Mouse (Mus musculus): ENCODE data around the gene Lhpp. TPM values are rescaled to one million over a fixed set of nuclear protein-coding genes. Genes with fewer than 3 reads are reported as not detected.

The Lhpp gene
- polyA plus RNA-seq, 1 experiment from 2014 or later, result 15.9 TPM

DNA sequence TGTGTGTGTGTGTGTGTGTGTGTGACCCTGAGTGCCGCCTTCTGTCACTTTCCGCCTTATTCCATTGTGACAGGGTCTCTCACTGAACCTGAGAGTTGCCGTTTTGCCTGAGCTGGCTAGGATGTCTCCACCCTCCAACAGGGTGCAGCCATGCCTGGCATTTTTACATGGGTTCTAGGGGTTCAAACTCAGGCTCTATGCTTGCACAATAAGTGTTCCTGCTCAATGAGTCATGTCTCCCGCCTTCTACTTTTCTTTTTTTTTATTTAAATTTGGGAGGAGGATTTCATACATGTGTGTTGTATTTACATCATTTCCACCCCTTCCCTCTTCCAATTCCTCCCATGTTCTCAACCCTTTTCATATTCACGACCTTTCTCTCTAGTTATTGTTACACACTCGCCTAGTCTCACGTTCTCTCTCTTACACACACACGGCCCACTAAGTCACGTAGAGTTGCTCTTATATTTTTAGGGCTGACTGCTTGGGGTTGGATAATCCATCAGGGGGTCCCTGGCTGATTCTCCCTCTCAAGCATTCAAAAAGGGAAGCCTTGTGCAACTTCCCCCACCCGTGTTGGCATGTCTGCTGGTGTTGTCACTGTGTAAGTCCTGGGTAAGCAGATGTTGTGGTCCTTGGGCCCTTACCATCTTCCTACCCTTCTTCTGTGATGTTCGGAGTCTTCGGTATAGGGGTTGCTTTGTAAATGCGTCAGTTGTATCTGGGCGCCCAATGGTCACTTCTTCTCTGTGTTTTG, 80.5 kb downstream of the Lhpp start:
- 79% methylated on average over 14 of the region's 14 CpGs for WGBS

GRCm38 (mm10) chr7:132692719-132693118, 82.3 kb downstream of the Lhpp start:
- no peak overlapping the region for H3K4me2 ChIP-seq (ENCODE audit: low read depth, low read length)
- no peak for ATAC-seq (ENCODE audit: low read depth)
- WGBS, result 72% methylated on average over 9 of the region's 9 CpGs
- H3K9ac ChIP-seq (ENCODE audit: low read length), result no peak overlapping the region
- no peaks in the 10 kb centered on the region for H3K36me3 ChIP-seq (ENCODE audit: control insufficient read depth, insufficient read depth, low read length)
- no peak overlapping the region for H3K27ac ChIP-seq (ENCODE audit: low read length)
- H3K27me3 ChIP-seq (ENCODE audit: control insufficient read depth, insufficient read depth, low read depth, low read length), result no peaks in the 10 kb centered on the region
- peaks cover 25% of the 10 kb centered on the region for H3K4me1 ChIP-seq (replicated peaks; ENCODE audit: control insufficient read depth, insufficient read depth, low read length)
- H3K9me3 ChIP-seq (ENCODE audit: control insufficient read depth, low read length), result 0 out of 2 replicates have a peak, but pooled peaks cover 2% of the 10 kb centered on the region
- no peak overlapping the region for H3K4me3 ChIP-seq (ENCODE audit: low read length)

More for the DNA sequence above, 80.5 kb downstream of the Lhpp start:
- Histone ChIP-seq H3K9ac (ENCODE audit: low read length) (no peak overlapping the region), H3K27me3 (ENCODE audit: control insufficient read depth, insufficient read depth, low read depth, low read length) (no peaks in the 10 kb centered on the region), H3K9me3 (ENCODE audit: control insufficient read depth, low read length) (0 out of 2 replicates have a peak, but pooled peaks cover 2% of the 10 kb centered on the region), H3K4me2 (ENCODE audit: low read depth, low read length) (no peak overlapping the region), H3K4me1 (replicated peaks; ENCODE audit: control insufficient read depth, insufficient read depth, low read length) (peaks cover 30% of the 10 kb centered on the region), H3K27ac (ENCODE audit: low read length) (no peak overlapping the region), H3K36me3 (ENCODE audit: control insufficient read depth, insufficient read depth, low read length) (no peaks in the 10 kb centered on the region), H3K4me3 (ENCODE audit: low read length) (no peak overlapping the region)
- ATAC-seq (ENCODE audit: low read depth), result no peak

DNA sequence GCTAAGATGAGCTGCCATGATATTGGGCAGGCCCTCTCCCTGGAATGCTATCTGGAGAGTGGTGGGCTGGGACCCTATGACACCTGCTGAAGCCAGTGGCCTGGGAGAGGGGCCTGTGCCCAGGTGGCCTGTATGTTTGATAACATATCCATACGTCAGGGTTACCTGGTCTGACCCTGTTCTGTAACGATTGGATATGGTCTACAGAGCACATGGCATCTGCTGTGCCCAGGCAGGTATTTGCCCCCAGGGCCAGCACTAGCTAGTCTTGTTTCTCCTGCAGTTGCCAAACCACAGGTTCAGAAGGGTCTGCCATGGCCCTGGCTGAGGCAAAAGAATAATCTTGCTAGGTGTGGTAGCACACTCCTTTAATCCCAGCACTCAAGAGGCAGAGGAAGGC, 83.1 kb downstream of the Lhpp start:
- Histone ChIP-seq H3K4me3 (ENCODE audit: low read length) (no peak overlapping the region), H3K4me2 (ENCODE audit: low read depth, low read length) (no peak overlapping the region), H3K27me3 (ENCODE audit: control insufficient read depth, insufficient read depth, low read depth, low read length) (no peaks in the 10 kb centered on the region), H3K36me3 (ENCODE audit: control insufficient read depth, insufficient read depth, low read length) (no peaks in the 10 kb centered on the region), H3K9me3 (ENCODE audit: control insufficient read depth, low read length) (0 out of 2 replicates have a peak, but pooled peaks cover 2% of the 10 kb centered on the region), H3K27ac (ENCODE audit: low read length) (no peak overlapping the region), H3K9ac (ENCODE audit: low read length) (no peak overlapping the region), H3K4me1 (replicated peaks; ENCODE audit: control insufficient read depth, insufficient read depth, low read length) (peaks cover 16% of the 10 kb centered on the region)
- ATAC-seq (ENCODE audit: low read depth), result no peak
- 89% methylated on average over 2 of the region's 2 CpGs for WGBS

DNA sequence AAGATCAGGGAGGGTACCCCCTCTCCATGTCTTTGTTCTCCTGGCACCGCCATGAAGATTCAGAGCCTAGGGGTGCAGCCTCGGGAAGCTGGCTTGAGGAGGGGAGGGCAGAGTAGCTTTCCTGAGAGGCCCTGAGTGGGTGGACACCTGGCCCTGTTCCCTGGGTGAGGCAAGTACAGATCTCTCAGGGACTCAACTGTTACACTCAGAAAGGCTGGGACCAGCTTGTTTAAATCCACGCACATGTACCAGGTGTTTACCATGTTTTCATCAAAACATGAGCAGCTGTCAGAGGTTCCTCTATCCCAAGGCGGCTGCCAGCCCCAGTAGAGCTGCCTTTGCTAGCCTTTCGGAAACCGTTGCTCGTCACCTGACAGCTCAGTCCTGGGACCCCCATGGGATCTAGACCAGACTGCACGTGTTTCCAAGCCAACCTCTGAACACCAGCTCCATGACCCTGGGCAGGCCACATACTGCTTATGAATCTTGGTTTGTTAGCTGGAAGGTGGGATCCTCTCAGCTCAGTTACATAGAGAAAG, 86.9 kb downstream of the Lhpp start:
- Histone ChIP-seq H3K4me3 (ENCODE audit: low read length) (no peak overlapping the region), H3K4me1 (replicated peaks; ENCODE audit: control insufficient read depth, insufficient read depth, low read length) (peaks cover 9% of the 10 kb centered on the region), H3K4me2 (ENCODE audit: low read depth, low read length) (no peak overlapping the region), H3K9me3 (ENCODE audit: control insufficient read depth, low read length) (0 out of 2 replicates have a peak, but pooled peaks cover 2% of the 10 kb centered on the region), H3K36me3 (ENCODE audit: control insufficient read depth, insufficient read depth, low read length) (no peaks in the 10 kb centered on the region), H3K27ac (ENCODE audit: low read length) (no peak overlapping the region), H3K9ac (ENCODE audit: low read length) (0 out of 2 replicates have a peak overlapping the region, but pooled peaks have one; percentile 3), H3K27me3 (ENCODE audit: control insufficient read depth, insufficient read depth, low read depth, low read length) (no peaks in the 10 kb centered on the region)
- WGBS, result 66% methylated on average over 8 of the region's 8 CpGs
- ATAC-seq (ENCODE audit: low read depth), result no peak; the same call in 1 of the 2 replicates

GRCm38 (mm10) chr7:132698737-132699136, 88.3 kb downstream of the Lhpp start:
- Histone ChIP-seq H3K27me3 (ENCODE audit: control insufficient read depth, insufficient read depth, low read depth, low read length) (no peaks in the 10 kb centered on the region), H3K27ac (ENCODE audit: low read length) (no peak overlapping the region), H3K4me2 (ENCODE audit: low read depth, low read length) (no peak overlapping the region), H3K9me3 (ENCODE audit: control insufficient read depth, low read length) (0 out of 2 replicates have a peak, but pooled peaks cover 2% of the 10 kb centered on the region), H3K4me3 (ENCODE audit: low read length) (no peak overlapping the region), H3K4me1 (replicated peaks; ENCODE audit: control insufficient read depth, insufficient read depth, low read length) (peaks cover 9% of the 10 kb centered on the region), H3K36me3 (ENCODE audit: control insufficient read depth, insufficient read depth, low read length) (no peaks in the 10 kb centered on the region), H3K9ac (ENCODE audit: low read length) (no peak overlapping the region)
- WGBS, result 75% methylated on average over 4 of the region's 4 CpGs
- no peak for ATAC-seq (ENCODE audit: low read depth)

- no peak overlapping the region for H3K27ac ChIP-seq (ENCODE audit: low read length)
These were observed 88.7 kb downstream of the Lhpp start for GRCm38 (mm10) chr7:132699165-132699564.

GRCm38 (mm10) chr7:132699639-132700038, 89.2 kb downstream of the Lhpp start:
- no peak overlapping the region for H3K4me3 ChIP-seq (ENCODE audit: low read length)
- no peak overlapping the region for H3K4me2 ChIP-seq (ENCODE audit: low read depth, low read length)
- H3K27me3 ChIP-seq (ENCODE audit: control insufficient read depth, insufficient read depth, low read depth, low read length), result no peaks in the 10 kb centered on the region
- 0 out of 2 replicates have a peak, but pooled peaks cover 2% of the 10 kb centered on the region for H3K9me3 ChIP-seq (ENCODE audit: control insufficient read depth, low read length)
- ATAC-seq (ENCODE audit: low read depth), result no peak
- no peaks in the 10 kb centered on the region for H3K36me3 ChIP-seq (ENCODE audit: control insufficient read depth, insufficient read depth, low read length)
- peaks cover 9% of the 10 kb centered on the region for H3K4me1 ChIP-seq (replicated peaks; ENCODE audit: control insufficient read depth, insufficient read depth, low read length)
- H3K27ac ChIP-seq (ENCODE audit: low read length), result no peak overlapping the region
- H3K9ac ChIP-seq (ENCODE audit: low read length), result 0 out of 2 replicates have a peak overlapping the region, but pooled peaks have one; percentile 27

More at GRCm38 (mm10) chr7:132699165-132699564, 88.7 kb downstream of the Lhpp start:
- H3K27me3 ChIP-seq (ENCODE audit: control insufficient read depth, insufficient read depth, low read depth, low read length), result no peaks in the 10 kb centered on the region
- H3K4me1 ChIP-seq (replicated peaks; ENCODE audit: control insufficient read depth, insufficient read depth, low read length), result peaks cover 9% of the 10 kb centered on the region
- H3K4me3 ChIP-seq (ENCODE audit: low read length), result no peak overlapping the region
- ATAC-seq (ENCODE audit: low read depth), result no peak
- 66% methylated on average over 4 of the region's 4 CpGs for WGBS
- H3K4me2 ChIP-seq (ENCODE audit: low read depth, low read length), result no peak overlapping the region
- no peak overlapping the region for H3K9ac ChIP-seq (ENCODE audit: low read length)
- 0 out of 2 replicates have a peak, but pooled peaks cover 2% of the 10 kb centered on the region for H3K9me3 ChIP-seq (ENCODE audit: control insufficient read depth, low read length)
- no peaks in the 10 kb centered on the region for H3K36me3 ChIP-seq (ENCODE audit: control insufficient read depth, insufficient read depth, low read length)

DNA sequence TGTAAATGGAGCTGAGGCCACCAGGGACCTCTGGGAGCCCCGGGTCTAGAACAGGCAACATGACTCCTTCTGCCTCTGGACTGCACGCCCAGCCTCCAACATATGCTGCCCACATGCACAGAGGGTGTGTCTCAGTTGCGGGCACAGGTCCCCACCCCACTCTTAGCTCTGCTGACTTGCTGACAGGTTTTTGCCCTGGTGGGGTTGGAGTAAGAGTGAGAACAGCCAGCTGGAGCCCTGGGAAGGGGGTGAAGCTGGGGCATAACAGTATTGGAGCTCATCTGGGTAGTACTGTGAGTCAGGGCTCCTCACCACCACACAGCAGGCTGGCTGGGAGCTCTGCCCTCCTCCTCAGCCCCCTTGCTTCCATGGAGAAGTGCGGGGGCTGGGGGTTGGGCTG, 89.7 kb downstream of the Lhpp start:
- H3K4me1 ChIP-seq (replicated peaks; ENCODE audit: control insufficient read depth, insufficient read depth, low read length), result peaks cover 9% of the 10 kb centered on the region
- WGBS, result 71% methylated on average over 4 of the region's 4 CpGs
- H3K4me3 ChIP-seq (ENCODE audit: low read length), result no peak overlapping the region
- H3K9me3 ChIP-seq (ENCODE audit: control insufficient read depth, low read length), result no peaks in the 10 kb centered on the region
- no peaks in the 10 kb centered on the region for H3K36me3 ChIP-seq (ENCODE audit: control insufficient read depth, insufficient read depth, low read length)
- no peak overlapping the region for H3K27ac ChIP-seq (ENCODE audit: low read length)
- H3K27me3 ChIP-seq (ENCODE audit: control insufficient read depth, insufficient read depth, low read depth, low read length), result no peaks in the 10 kb centered on the region
- H3K9ac ChIP-seq (ENCODE audit: low read length), result 0 out of 2 replicates have a peak overlapping the region, but pooled peaks have one; percentile 27
- ATAC-seq (ENCODE audit: low read depth), result 0 out of 2 replicates have a peak, but pooled peaks have one; percentile 27
- no peak overlapping the region for H3K4me2 ChIP-seq (ENCODE audit: low read depth, low read length)

DNA sequence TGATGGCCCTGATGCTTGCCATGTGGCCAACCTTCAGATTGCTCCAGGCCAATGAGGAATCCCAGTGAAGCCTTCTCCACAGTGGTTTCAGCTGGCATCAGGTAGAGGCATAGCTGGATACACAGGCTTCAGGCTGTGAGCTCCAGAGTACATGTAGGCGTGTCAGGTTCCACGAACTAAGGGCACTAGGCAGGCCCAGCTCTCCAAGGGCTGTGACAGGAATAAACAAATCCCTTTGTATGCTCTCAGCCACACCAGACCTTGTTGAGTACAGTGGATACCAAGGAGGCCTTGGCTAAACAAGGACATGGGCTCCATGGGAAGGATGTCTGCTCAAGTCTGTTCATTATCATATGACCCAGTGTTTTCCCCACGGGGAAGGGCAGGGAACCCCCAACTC, 91.0 kb downstream of the Lhpp start:
- WGBS, result 55% methylated on average over 3 of the region's 3 CpGs
- 0 out of 2 replicates have a peak overlapping the region, but pooled peaks have one; percentile 22 for H3K27ac ChIP-seq (ENCODE audit: low read length)
- no peaks in the 10 kb centered on the region for H3K36me3 ChIP-seq (ENCODE audit: control insufficient read depth, insufficient read depth, low read length)
- H3K27me3 ChIP-seq (ENCODE audit: control insufficient read depth, insufficient read depth, low read depth, low read length), result no peaks in the 10 kb centered on the region
- peaks cover 9% of the 10 kb centered on the region for H3K4me1 ChIP-seq (replicated peaks; ENCODE audit: control insufficient read depth, insufficient read depth, low read length)
- no peak overlapping the region for H3K4me3 ChIP-seq (ENCODE audit: low read length)
- no peak overlapping the region for H3K4me2 ChIP-seq (ENCODE audit: low read depth, low read length)
- peak; percentile 65 for ATAC-seq (ENCODE audit: low read depth)
- H3K9me3 ChIP-seq (ENCODE audit: control insufficient read depth, low read length), result no peaks in the 10 kb centered on the region
- H3K9ac ChIP-seq (ENCODE audit: low read length), result no peak overlapping the region
